Mouse (Mus musculus): ENCODE results near the gene Ctnnal1. TPM values are rescaled to one million over a fixed set of nuclear protein-coding genes. Genes with fewer than 3 reads are reported as not detected.

Ctnnal1 gene
- polyA plus RNA-seq, 1 experiment from 2014 or later = 26.1 TPM

DNA sequence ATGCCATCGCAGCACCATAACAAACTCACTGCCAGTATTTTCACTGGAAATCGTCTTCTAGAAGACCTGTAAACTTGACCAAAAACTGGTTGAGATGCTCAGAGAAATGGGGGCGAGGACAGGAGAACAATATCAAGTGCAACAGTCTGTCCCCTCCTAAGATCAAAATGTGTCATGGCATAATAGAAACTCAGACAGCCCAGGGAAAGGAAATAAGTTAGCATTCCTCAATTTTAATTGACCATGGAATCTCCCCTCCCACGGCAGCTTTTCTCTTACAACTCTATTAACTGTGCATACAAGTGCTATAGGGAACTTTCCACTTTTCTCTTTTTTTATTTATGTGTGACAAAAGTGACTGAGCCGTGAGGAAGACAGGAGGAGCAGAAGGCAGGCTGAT is 2.8 kb upstream of the Ctnnal1 start:
- no peak overlapping the region for H3K4me3 ChIP-seq (ENCODE audit: low read depth, low read length)
- no peak for ATAC-seq (ENCODE audit: low FRiP score)
- WGBS = 80% methylated on average over 5 of the region's 5 CpGs

DNA sequence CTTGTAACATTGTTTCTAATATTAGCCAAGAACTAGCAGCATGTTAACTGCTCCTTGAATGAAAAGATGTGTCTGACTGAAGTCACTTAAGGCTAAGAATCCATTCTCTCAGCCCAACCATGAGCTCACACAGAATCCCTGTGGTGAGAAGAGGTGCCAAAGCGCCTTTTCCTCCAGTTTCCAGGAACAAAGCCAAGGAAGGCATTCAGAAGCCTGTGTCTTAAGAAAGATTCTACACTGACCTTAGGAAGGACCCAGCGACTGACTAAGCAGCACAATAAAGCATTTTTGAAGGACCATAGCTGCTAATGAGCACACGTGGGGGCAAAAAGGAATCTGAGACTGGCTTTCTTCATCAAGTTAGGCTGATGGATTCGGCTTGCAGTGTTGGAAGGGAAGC is 983 bp upstream of the Ctnnal1 start:
- Histone ChIP-seq H3K9ac (ENCODE audit: low read length) (no peak overlapping the region), H3K4me2 (no peak overlapping the region), H3K27ac (ENCODE audit: low read depth, low read length) (no peak overlapping the region), H3K9me3 (ENCODE audit: control insufficient read depth, low read length) (no peaks in the 10 kb centered on the region), H3K4me3 (ENCODE audit: low read depth, low read length) (no peak overlapping the region), H3K4me1 (ENCODE audit: control insufficient read depth, insufficient read depth, low read length) (peaks cover 11% of the 10 kb centered on the region), H3K36me3 (ENCODE audit: control insufficient read depth, insufficient read depth, low read length) (peaks cover under 1% of the 10 kb centered on the region; the same call in 1 of the 2 replicates), H3K27me3 (ENCODE audit: control insufficient read depth, insufficient read depth, low read length) (no peaks in the 10 kb centered on the region)
- DNase-seq (ENCODE audit: low spot score, missing footprints) = peak; percentile 85
- no peak for ATAC-seq (ENCODE audit: low FRiP score)
- WGBS = 55% methylated on average over 4 of the region's 4 CpGs

More for the DNA sequence above, 2.8 kb upstream of the Ctnnal1 start:
- Histone ChIP-seq H3K27me3 (ENCODE audit: control insufficient read depth, insufficient read depth, low read length) (no peaks in the 10 kb centered on the region), H3K4me1 (ENCODE audit: control insufficient read depth, insufficient read depth, low read length) (peaks cover 11% of the 10 kb centered on the region), H3K9me3 (ENCODE audit: control insufficient read depth, low read length) (no peaks in the 10 kb centered on the region), H3K4me2 (no peak overlapping the region), H3K27ac (ENCODE audit: low read depth, low read length) (no peak overlapping the region), H3K36me3 (ENCODE audit: control insufficient read depth, insufficient read depth, low read length) (peaks cover 2% of the 10 kb centered on the region; the same call in 1 of the 2 replicates), H3K9ac (ENCODE audit: low read length) (no peak overlapping the region)
- peak; percentile 54 for DNase-seq (ENCODE audit: low spot score, missing footprints)

DNA sequence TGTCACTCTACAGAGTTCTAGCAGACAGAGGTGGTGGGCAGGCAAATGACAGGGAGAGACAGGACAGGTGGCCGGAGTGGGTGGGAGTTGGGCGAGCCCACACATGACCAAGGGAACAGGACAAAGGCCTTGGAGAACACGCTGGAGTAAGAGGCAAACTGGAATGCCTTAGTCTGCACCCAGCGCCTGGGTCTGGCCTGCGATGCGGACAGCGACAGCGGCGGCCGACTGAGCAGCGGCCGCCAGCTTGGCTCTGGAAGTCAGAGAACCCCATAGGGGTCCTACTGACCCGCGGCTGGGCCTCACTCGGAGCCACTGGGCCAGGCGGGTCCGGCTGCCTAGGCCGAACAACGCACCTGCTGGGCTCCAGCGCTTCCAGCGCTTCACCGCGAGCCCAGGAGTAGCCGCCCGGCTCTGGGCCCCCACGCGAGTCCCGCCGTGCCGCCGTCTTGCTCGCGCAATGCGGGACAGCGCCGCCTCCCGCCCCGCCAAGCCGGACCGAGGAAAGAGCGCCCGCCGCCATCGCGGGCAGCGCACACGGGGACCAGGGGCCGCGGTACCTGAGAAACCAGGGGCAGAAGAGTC is 479 bp downstream of the Ctnnal1 start:
- peak overlapping the region; percentile 32; the same call in 1 of the 2 replicates for H3K27ac ChIP-seq (ENCODE audit: low read depth, low read length)
- peak; percentile 96 for DNase-seq (ENCODE audit: low spot score, missing footprints)
- no peaks in the 10 kb centered on the region for H3K27me3 ChIP-seq (ENCODE audit: control insufficient read depth, insufficient read depth, low read length)
- H3K36me3 ChIP-seq (ENCODE audit: control insufficient read depth, insufficient read depth, low read length) = no peaks in the 10 kb centered on the region
- H3K4me2 ChIP-seq = peak overlapping the region; percentile 88
- peaks cover 11% of the 10 kb centered on the region for H3K4me1 ChIP-seq (ENCODE audit: control insufficient read depth, insufficient read depth, low read length)
- H3K4me3 ChIP-seq (ENCODE audit: low read depth, low read length) = peak overlapping the region; percentile 81
- peak overlapping the region; percentile 92 for H3K9ac ChIP-seq (ENCODE audit: low read length)
- peak; percentile 82 for ATAC-seq (ENCODE audit: low FRiP score)
- no peaks in the 10 kb centered on the region for H3K9me3 ChIP-seq (ENCODE audit: control insufficient read depth, low read length)
- under 1% methylated on average over 49 of the region's 49 CpGs for WGBS

DNA sequence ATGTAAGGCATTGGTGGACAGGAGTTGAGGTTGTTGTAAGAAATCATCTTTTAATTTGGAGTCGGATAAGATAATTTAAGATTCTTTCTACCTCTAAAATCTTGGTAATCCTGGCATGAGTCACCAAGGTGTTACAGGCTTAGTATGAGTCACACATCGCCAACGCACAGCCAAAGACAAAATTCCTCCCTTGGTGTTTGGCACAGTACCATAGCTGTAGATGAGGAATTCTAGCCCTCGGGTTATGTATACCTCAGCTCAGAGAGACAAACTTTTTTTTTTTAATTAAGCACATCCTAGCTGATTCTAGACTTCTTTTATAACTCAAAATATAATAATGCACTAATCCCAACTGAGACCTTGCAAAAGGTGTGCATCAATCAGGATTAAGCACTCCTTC is 972 bp downstream of the Ctnnal1 start:
- no peaks in the 10 kb centered on the region for H3K36me3 ChIP-seq (ENCODE audit: control insufficient read depth, insufficient read depth, low read length)
- H3K27ac ChIP-seq (ENCODE audit: low read depth, low read length) = no peak overlapping the region
- DNase-seq (ENCODE audit: low spot score, missing footprints) (peak; percentile 81), ATAC-seq (ENCODE audit: low FRiP score) (no peak)
- no peaks in the 10 kb centered on the region for H3K27me3 ChIP-seq (ENCODE audit: control insufficient read depth, insufficient read depth, low read length)
- H3K4me1 ChIP-seq (ENCODE audit: control insufficient read depth, insufficient read depth, low read length) = peaks cover 11% of the 10 kb centered on the region
- peak overlapping the region; percentile 81 for H3K4me3 ChIP-seq (ENCODE audit: low read depth, low read length)
- peak overlapping the region; percentile 92 for H3K9ac ChIP-seq (ENCODE audit: low read length)
- H3K4me2 ChIP-seq = peak overlapping the region; percentile 88
- no peaks in the 10 kb centered on the region for H3K9me3 ChIP-seq (ENCODE audit: control insufficient read depth, low read length)
- 54% methylated on average over 4 of the region's 4 CpGs for WGBS

DNA sequence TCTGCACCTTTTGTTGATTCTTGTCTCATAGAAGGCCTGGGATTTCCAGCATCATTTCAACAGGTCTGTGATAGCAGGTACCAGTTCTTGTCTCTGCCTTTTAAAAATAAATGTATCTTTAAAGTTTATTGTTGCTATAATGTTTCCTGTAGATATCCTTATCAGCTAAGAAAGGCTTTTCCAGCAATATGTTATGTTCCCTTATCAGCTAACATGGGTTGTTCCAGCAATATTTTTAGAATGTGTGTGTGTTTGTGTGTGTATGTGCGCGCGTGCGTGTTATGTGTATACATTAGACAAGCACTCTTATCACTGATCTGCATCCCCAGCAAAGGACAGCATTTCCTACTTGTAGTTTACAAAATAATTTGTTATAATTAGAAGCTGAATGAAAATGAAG is 3.4 kb downstream of the Ctnnal1 start:
- Histone ChIP-seq H3K4me1 (ENCODE audit: control insufficient read depth, insufficient read depth, low read length) (peaks cover 11% of the 10 kb centered on the region), H3K27me3 (ENCODE audit: control insufficient read depth, insufficient read depth, low read length) (no peaks in the 10 kb centered on the region), H3K9ac (ENCODE audit: low read length) (no peak overlapping the region), H3K4me3 (ENCODE audit: low read depth, low read length) (no peak overlapping the region), H3K36me3 (ENCODE audit: control insufficient read depth, insufficient read depth, low read length) (no peaks in the 10 kb centered on the region), H3K4me2 (no peak overlapping the region), H3K9me3 (ENCODE audit: control insufficient read depth, low read length) (no peaks in the 10 kb centered on the region), H3K27ac (ENCODE audit: low read depth, low read length) (no peak overlapping the region)
- ATAC-seq (ENCODE audit: low FRiP score) (no peak), DNase-seq (ENCODE audit: low spot score, missing footprints) (no peak)
- WGBS = 94% methylated on average over 4 of the region's 4 CpGs

DNA sequence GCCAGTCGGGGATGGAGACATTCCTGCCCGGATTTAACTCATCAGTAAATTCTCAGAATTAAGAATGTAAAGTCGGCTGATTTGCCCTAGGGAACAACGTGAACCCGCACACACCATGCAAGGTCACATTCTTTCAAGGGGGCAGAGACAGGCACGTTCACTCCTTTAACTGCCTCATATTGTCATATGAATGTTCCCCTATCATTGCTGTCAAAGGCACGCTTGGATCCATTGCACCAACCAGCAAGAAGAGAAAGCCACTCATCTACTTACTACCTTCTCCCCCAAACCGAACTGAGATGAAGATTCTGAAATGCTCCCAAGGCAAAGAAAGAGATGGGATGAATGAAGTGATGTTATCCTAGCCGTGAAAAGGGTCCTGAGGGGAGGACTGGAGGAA is 6.3 kb downstream of the Ctnnal1 start:
- no peak overlapping the region for H3K4me2 ChIP-seq
- H3K9ac ChIP-seq (ENCODE audit: low read length) = no peak overlapping the region
- DNase-seq (ENCODE audit: low spot score, missing footprints) = no peak
- no peaks in the 10 kb centered on the region for H3K36me3 ChIP-seq (ENCODE audit: control insufficient read depth, insufficient read depth, low read length)
- H3K9me3 ChIP-seq (ENCODE audit: control insufficient read depth, low read length) = no peaks in the 10 kb centered on the region
- H3K4me3 ChIP-seq (ENCODE audit: low read depth, low read length) = no peak overlapping the region
- H3K27me3 ChIP-seq (ENCODE audit: control insufficient read depth, insufficient read depth, low read length) = no peaks in the 10 kb centered on the region
- no peak overlapping the region for H3K27ac ChIP-seq (ENCODE audit: low read depth, low read length)
- H3K4me1 ChIP-seq (ENCODE audit: control insufficient read depth, insufficient read depth, low read length) = peaks cover 4% of the 10 kb centered on the region; the same call in 1 of the 2 replicates
- no peak for ATAC-seq (ENCODE audit: low FRiP score)
- WGBS = 81% methylated on average over 9 of the region's 9 CpGs

DNA sequence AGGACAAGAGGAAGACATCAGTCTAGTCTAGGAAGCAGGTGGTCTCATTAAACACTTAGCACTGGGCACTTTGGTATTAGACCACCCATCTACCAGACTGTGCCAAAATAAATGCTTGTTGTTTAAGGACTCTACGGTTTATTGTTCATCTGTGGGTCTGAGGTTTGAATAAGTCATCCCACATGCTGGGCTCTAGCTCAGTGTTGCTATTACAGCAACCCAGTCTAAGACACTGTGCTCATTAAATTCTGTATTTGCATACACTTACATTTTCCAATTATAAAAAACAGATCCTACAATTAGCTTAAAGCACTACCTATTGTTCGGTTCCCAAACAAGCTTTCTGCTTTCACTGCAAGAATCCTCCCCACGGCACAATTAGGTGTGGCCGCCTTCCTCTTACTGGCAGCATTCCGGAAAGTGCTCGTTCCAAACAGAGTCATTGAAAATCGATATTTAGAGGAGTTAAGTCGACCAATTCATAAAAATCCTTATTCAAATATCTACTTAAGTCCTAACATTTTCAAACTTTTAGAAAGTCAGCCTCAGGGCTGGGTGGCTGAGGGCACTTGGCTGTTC is 8.5 kb downstream of the Ctnnal1 start:
- Histone ChIP-seq H3K4me3 (ENCODE audit: low read depth, low read length) (no peak overlapping the region), H3K36me3 (ENCODE audit: control insufficient read depth, insufficient read depth, low read length) (no peaks in the 10 kb centered on the region), H3K4me2 (no peak overlapping the region), H3K9me3 (ENCODE audit: control insufficient read depth, low read length) (no peaks in the 10 kb centered on the region), H3K9ac (ENCODE audit: low read length) (no peak overlapping the region), H3K27ac (ENCODE audit: low read depth, low read length) (no peak overlapping the region), H3K4me1 (ENCODE audit: control insufficient read depth, insufficient read depth, low read length) (no peaks in the 10 kb centered on the region), H3K27me3 (ENCODE audit: control insufficient read depth, insufficient read depth, low read length) (no peaks in the 10 kb centered on the region)
- 94% methylated on average over 8 of the region's 8 CpGs for WGBS
- no peak for ATAC-seq (ENCODE audit: low FRiP score)
- no peak for DNase-seq (ENCODE audit: low spot score, missing footprints)

DNA sequence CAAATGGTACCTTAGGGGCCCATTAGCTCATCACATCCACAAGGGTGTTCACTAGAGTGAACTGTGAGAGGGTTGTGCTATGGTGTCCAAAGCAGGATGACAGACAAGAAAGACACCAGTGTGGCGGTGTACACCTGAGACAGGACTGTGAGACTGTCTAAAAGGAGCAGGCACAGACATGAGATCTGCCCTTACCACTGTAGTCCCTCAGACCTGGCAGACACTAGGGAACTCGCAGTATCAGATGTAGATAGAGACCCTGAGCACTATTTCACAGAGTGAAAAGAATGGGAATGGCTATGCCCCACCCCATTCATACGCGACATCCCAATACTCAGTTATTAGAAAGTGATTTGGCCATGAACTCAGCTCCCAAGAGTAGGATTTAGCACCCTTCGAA is 9.1 kb downstream of the Ctnnal1 start:
- Histone ChIP-seq H3K9me3 (ENCODE audit: control insufficient read depth, low read length) (no peaks in the 10 kb centered on the region), H3K36me3 (ENCODE audit: control insufficient read depth, insufficient read depth, low read length) (no peaks in the 10 kb centered on the region), H3K9ac (ENCODE audit: low read length) (no peak overlapping the region), H3K27me3 (ENCODE audit: control insufficient read depth, insufficient read depth, low read length) (no peaks in the 10 kb centered on the region), H3K4me3 (ENCODE audit: low read depth, low read length) (no peak overlapping the region), H3K27ac (ENCODE audit: low read depth, low read length) (no peak overlapping the region), H3K4me1 (ENCODE audit: control insufficient read depth, insufficient read depth, low read length) (no peaks in the 10 kb centered on the region), H3K4me2 (no peak overlapping the region)
- ATAC-seq (ENCODE audit: low FRiP score) (no peak), DNase-seq (ENCODE audit: low spot score, missing footprints) (no peak)
- 97% methylated on average over 5 of the region's 5 CpGs for WGBS

DNA sequence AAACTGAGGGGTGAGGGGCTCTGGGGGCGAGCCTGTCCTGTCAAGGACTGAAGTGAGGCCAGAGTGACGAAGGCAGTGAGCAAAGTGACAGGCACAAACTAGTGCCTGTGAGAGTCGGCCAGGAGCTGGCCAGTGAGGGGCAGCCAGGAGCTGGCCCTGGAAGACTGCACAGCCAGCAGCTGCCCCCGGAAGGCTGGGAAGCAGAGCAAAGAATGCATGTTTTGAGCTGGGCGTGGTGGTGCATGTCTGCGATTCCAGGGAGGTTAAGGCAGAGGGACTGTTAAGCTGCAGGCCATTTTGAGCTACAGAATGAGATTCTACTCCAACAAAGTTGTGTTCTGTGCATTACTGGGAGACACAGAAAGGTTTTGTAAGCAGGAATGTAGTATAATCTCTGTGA is 14.3 kb downstream of the Ctnnal1 start:
- H3K27ac ChIP-seq (ENCODE audit: low read depth, low read length) = no peak overlapping the region
- H3K4me3 ChIP-seq (ENCODE audit: low read depth, low read length) = no peak overlapping the region
- no peaks in the 10 kb centered on the region for H3K36me3 ChIP-seq (ENCODE audit: control insufficient read depth, insufficient read depth, low read length)
- H3K9ac ChIP-seq (ENCODE audit: low read length) = no peak overlapping the region
- ATAC-seq (ENCODE audit: low FRiP score) (no peak), DNase-seq (ENCODE audit: low spot score, missing footprints) (no peak)
- H3K9me3 ChIP-seq (ENCODE audit: control insufficient read depth, low read length) = no peaks in the 10 kb centered on the region
- H3K4me1 ChIP-seq (ENCODE audit: control insufficient read depth, insufficient read depth, low read length) = no peaks in the 10 kb centered on the region
- H3K4me2 ChIP-seq = no peak overlapping the region
- WGBS = 45% methylated on average over 6 of the region's 6 CpGs
- H3K27me3 ChIP-seq (ENCODE audit: control insufficient read depth, insufficient read depth, low read length) = no peaks in the 10 kb centered on the region
